Mouse (Mus musculus) urinary bladder, postnatal 36 days (tissue): Measurements from ENCODE around the gene Cryzl2.

Experiments used
- DNase-seq, 2 experiments: peaks; one replicate each; pipeline ENCODE4 v3.0.0; 2022; ENCODE audit warnings: low spot score in 2 of 2, mixed read lengths in 1 of 2

Cryzl2 gene

GRCm38 (mm10) chr1:157472716-157473115 is 14.3 kb downstream of the Cryzl2 start:
- DNase-seq = no peak

GRCm38 (mm10) chr1:157474865-157475264 is 16.5 kb downstream of the Cryzl2 start:
- no peak for DNase-seq

- DNase-seq = no peak
Measured at GRCm38 (mm10) chr1:157476231-157476630, 17.9 kb downstream of the Cryzl2 start.

GRCm38 (mm10) chr1:157480090-157480489 is 21.7 kb downstream of the Cryzl2 start:
- no peak for DNase-seq

- no peak for DNase-seq
Measured at GRCm38 (mm10) chr1:157480901-157481300, 22.5 kb downstream of the Cryzl2 start.

GRCm38 (mm10) chr1:157481666-157482065 is 23.3 kb downstream of the Cryzl2 start:
- DNase-seq = no peak

- DNase-seq = no peak
Measured at GRCm38 (mm10) chr1:157484161-157484560, 25.8 kb downstream of the Cryzl2 start.

GRCm38 (mm10) chr1:157500657-157501056 is 42.3 kb downstream of the Cryzl2 start:
- DNase-seq = no peak

GRCm38 (mm10) chr1:157501352-157501945 is 43.1 kb downstream of the Cryzl2 start:
- no peak for DNase-seq

- no peak for DNase-seq
Measured at GRCm38 (mm10) chr1:157503071-157503470, 44.7 kb downstream of the Cryzl2 start.

GRCm38 (mm10) chr1:157506522-157506921 is 48.1 kb downstream of the Cryzl2 start, which contains the start of gene Sec16b:
Gene Sec16b (plus strand): TSS chr1:157506728.
- DNase-seq = peak; percentile 34 to 37

GRCm38 (mm10) chr1:157506995-157507595 is 48.7 kb downstream of the Cryzl2 start:
- no peak for DNase-seq

- peak; percentile 5 to 46 for DNase-seq
Measured at GRCm38 (mm10) chr1:157507814-157508213, 49.4 kb downstream of the Cryzl2 start.

GRCm38 (mm10) chr1:157512690-157513448 is 54.5 kb downstream of the Cryzl2 start:
- DNase-seq = no peak

- DNase-seq = no peak
Measured at GRCm38 (mm10) chr1:157513559-157513958, 55.2 kb downstream of the Cryzl2 start.

GRCm38 (mm10) chr1:157514298-157514697 is 55.9 kb downstream of the Cryzl2 start:
- no peak for DNase-seq

GRCm38 (mm10) chr1:157516838-157517808 is 58.7 kb downstream of the Cryzl2 start:
- no peak for DNase-seq

GRCm38 (mm10) chr1:157518111-157518523 is 59.7 kb downstream of the Cryzl2 start:
- no peak for DNase-seq

GRCm38 (mm10) chr1:157519396-157519795 is 61.0 kb downstream of the Cryzl2 start:
- no peak for DNase-seq

GRCm38 (mm10) chr1:157522322-157522721 is 63.9 kb downstream of the Cryzl2 start:
- DNase-seq = no peak

GRCm38 (mm10) chr1:157524775-157525174 is 66.4 kb downstream of the Cryzl2 start:
- DNase-seq = no peak
